Mouse (Mus musculus) MEL (cell line): ENCODE data around the gene Lhfpl3.

ENCODE experiments used
- CTCF ChIP-seq, 3 experiments: IDR thresholded peaks in 2 of 3; conservative IDR thresholded peaks in 1 of 3; 2 replicates each; pipeline ENCODE4 v1.5.1; 2011 to 2012; ENCODE audit warnings: low read length in 3 of 3, low read depth in 2 of 3, mild to moderate bottlenecking in 2 of 3, improper control_type of control experiment in 1 of 3, inconsistent platforms in 1 of 3, mixed read lengths in 1 of 3, moderate library complexity in 1 of 3; ENCODE audit not compliant: control insufficient read depth in 1 of 3, insufficient read depth in 1 of 3, poor library complexity in 1 of 3, severe bottlenecking in 1 of 3
- GATA1 ChIP-seq: IDR thresholded peaks from 2 replicates; pipeline ENCODE4 v1.6.1; 2011; ENCODE audit warnings: low read depth, low read length, improper control_type of control experiment
- KAT2A ChIP-seq: conservative IDR thresholded peaks from 2 replicates; pipeline ENCODE4 v1.6.1; 2012; ENCODE audit warnings: low read depth, low read length, improper control_type of control experiment, inconsistent platforms
- MAFK ChIP-seq: IDR thresholded peaks from 2 replicates; pipeline ENCODE4 v1.6.1; 2011; ENCODE audit warnings: low read depth, mild to moderate bottlenecking, low read length, improper control_type of control experiment, borderline replicate concordance
- NRF1 ChIP-seq: IDR thresholded peaks from 2 replicates; pipeline ENCODE4 v1.6.1; 2014; ENCODE audit warnings: low read depth, mild to moderate bottlenecking, inconsistent platforms, low read length, improper control_type of control experiment, moderate library complexity; ENCODE audit not compliant: poor library complexity, insufficient read depth, severe bottlenecking
- POLR2A ChIP-seq, 2 experiments: IDR thresholded peaks; 2 replicates each; pipeline ENCODE4 v1.6.1; 2011 to 2012; ENCODE audit warnings: low read length in 2 of 2, mild to moderate bottlenecking in 2 of 2, control low read depth in 1 of 2, improper control_type of control experiment in 1 of 2, low read depth in 1 of 2, moderate library complexity in 1 of 2; ENCODE audit not compliant: control insufficient read depth in 1 of 2, insufficient read depth in 1 of 2, poor library complexity in 1 of 2
- POLR2AphosphoS2 ChIP-seq: IDR thresholded peaks from 2 replicates; pipeline ENCODE4 v1.6.1; 2011; ENCODE audit warnings: low read length, improper control_type of control experiment
- POLR2AphosphoS5 ChIP-seq: IDR thresholded peaks from 2 replicates; pipeline ENCODE4 v1.6.1; 2012; ENCODE audit warnings: low read depth, borderline replicate concordance, mild to moderate bottlenecking, inconsistent platforms, low read length, moderate library complexity, mixed read lengths
- TBP ChIP-seq: IDR thresholded peaks from 2 replicates; pipeline ENCODE4 v1.8.0; 2011; ENCODE audit warnings: low read depth, low read length, improper control_type of control experiment
- TCF12 ChIP-seq: IDR thresholded peaks from 2 replicates; pipeline ENCODE4 v1.6.1; 2014; ENCODE audit warnings: low read depth, mild to moderate bottlenecking, inconsistent platforms, low read length, improper control_type of control experiment, moderate library complexity
- USF1 ChIP-seq: IDR thresholded peaks from 2 replicates; pipeline ENCODE4 v1.6.1; 2014; ENCODE audit warnings: low read depth, mild to moderate bottlenecking, inconsistent platforms, low read length, improper control_type of control experiment, moderate library complexity
- ZC3H11A ChIP-seq: IDR thresholded peaks from 2 replicates; pipeline ENCODE4 v1.6.1; 2012; ENCODE audit warnings: low read depth, mild to moderate bottlenecking, inconsistent platforms, low read length, improper control_type of control experiment

GRCm38 (mm10) chr5:23003123-23003797 is 257.4 kb downstream of the Lhfpl3 start:
- TF ChIP-seq KAT2A, result no peak
- no peak for TF ChIP-seq NRF1
- TF ChIP-seq USF1, result no peak
- TF ChIP-seq POLR2A (IDR thresholded peaks at IDR 0.05; ENCODE audit: control insufficient read depth in 1 of 2, insufficient read depth in 1 of 2, low read depth in 1 of 2, low read length in 2 of 2, poor library complexity in 1 of 2), result no peak
- TF ChIP-seq MAFK, result no peak
- TF ChIP-seq CTCF (IDR thresholded peaks at IDR 0.05 in 2 of 3, conservative IDR thresholded peaks at IDR 0.05 in 1 of 3; ENCODE audit: control insufficient read depth in 1 of 3, insufficient read depth in 1 of 3, low read depth in 2 of 3, low read length in 3 of 3, poor library complexity in 1 of 3, severe bottlenecking in 1 of 3), result no peak
- TF ChIP-seq ZC3H11A, result no peak
- no peak for TF ChIP-seq GATA1
- no peak for TF ChIP-seq POLR2AphosphoS5
- no peak for TF ChIP-seq POLR2AphosphoS2
- no peak for TF ChIP-seq TBP
- no peak for TF ChIP-seq TCF12
